ENCODE assay signal across 9 mouse cellular contexts in genomic region chr2:125505746-125506315, GRCm38 (mm10). TPM values are rescaled to one million over a fixed set of nuclear protein-coding genes. Genes with fewer than 3 reads are reported as not detected.
A peak's percentile ranks its signal among the peaks of the same experiment; 100 is the strongest.
DNase-seq lines count a peak whose midpoint lies in the region; ATAC-seq and TF ChIP-seq lines count a peak whose summit lies in the region.
"Had no signal": no experiment of that assay in that cellular context is flagged by ENCODE, and none has a peak within 500 bp of the region (broad histone marks: within the 10 kb centered on the region; RNA-seq: fewer than 3 reads in every experiment).

No protein-coding gene starts in this region.

- peak; percentile 37 for DNase-seq in kidney, adult 2 months
- DNase-seq in kidney, adult 9 months, result no peak
- DNase-seq in embryo, embryonic 11 days, result peak; percentile 82
- DNase-seq in gastrocnemius, postnatal 36 days, result peak; percentile 44 to 64
- DNase-seq in urinary bladder, postnatal 14 days (ENCODE audit: low spot score), result peak; percentile 45

- intact Hi-C loops in gastrocnemius, postnatal 36 days (cut with DNase I), result no loop called here

- H3K9me3 ChIP-seq in intestine, embryonic 15.5 days, result no peaks in the 10 kb centered on the region
- H3K9me3 ChIP-seq in limb, embryonic 13.5 days, result no peaks in the 10 kb centered on the region
- H3K9me3 ChIP-seq in midbrain, embryonic 13.5 days, result no peaks in the 10 kb centered on the region

- no peak overlapping the region for H3K27ac ChIP-seq in kidney, adult 2 months (ENCODE audit: insufficient read depth, low read depth, low read length)
- H3K27ac ChIP-seq in intestine, embryonic 15.5 days, result peak overlapping the region; percentile 92
- peak overlapping the region; percentile 91 for H3K27ac ChIP-seq in limb, embryonic 13.5 days
- peak overlapping the region; percentile 71 for H3K27ac ChIP-seq in midbrain, embryonic 13.5 days

- peak overlapping the region; percentile 79 for H3K4me2 ChIP-seq in intestine, embryonic 15.5 days (replicated peaks)
- peak overlapping the region; percentile 85 for H3K4me2 ChIP-seq in limb, embryonic 13.5 days (replicated peaks)
- peak overlapping the region; percentile 98 for H3K4me2 ChIP-seq in midbrain, embryonic 13.5 days (replicated peaks)

- peak; percentile 77 for ATAC-seq in intestine, embryonic 15.5 days
- ATAC-seq in limb, embryonic 13.5 days (ENCODE audit: low FRiP score, low read depth), result peak; percentile 85
- ATAC-seq in midbrain, embryonic 13.5 days, result peak; percentile 87

- H3K4me1 ChIP-seq in kidney, adult 2 months (ENCODE audit: control insufficient read depth, insufficient read depth, low read length), result no peaks in the 10 kb centered on the region
- H3K4me1 ChIP-seq in intestine, embryonic 15.5 days (replicated peaks), result peaks cover 9% of the 10 kb centered on the region; the same call in 1 of the 2 replicates
- H3K4me1 ChIP-seq in limb, embryonic 13.5 days, result peaks cover 20% of the 10 kb centered on the region
- peaks cover 19% of the 10 kb centered on the region for H3K4me1 ChIP-seq in midbrain, embryonic 13.5 days (replicated peaks)

- no peak for TF ChIP-seq POLR2A in kidney, adult 2 months (IDR thresholded peaks at IDR 0.05; ENCODE audit: low read depth, low read length)

- H3K27me3 ChIP-seq in kidney, adult 2 months (replicated peaks; ENCODE audit: control insufficient read depth, insufficient read depth, low read length), result no peaks in the 10 kb centered on the region
- H3K27me3 ChIP-seq in intestine, embryonic 15.5 days (replicated peaks), result peaks cover 23% of the 10 kb centered on the region
- H3K27me3 ChIP-seq in limb, embryonic 13.5 days, result peaks cover 34% of the 10 kb centered on the region
- H3K27me3 ChIP-seq in midbrain, embryonic 13.5 days, result peaks cover 20% of the 10 kb centered on the region

- H3K36me3 ChIP-seq in kidney, adult 2 months (ENCODE audit: control insufficient read depth, insufficient read depth, low read length), result no peaks in the 10 kb centered on the region
- H3K36me3 ChIP-seq in intestine, embryonic 15.5 days, result no peaks in the 10 kb centered on the region
- peaks cover 15% of the 10 kb centered on the region; the same call in 1 of the 2 replicates for H3K36me3 ChIP-seq in limb, embryonic 13.5 days
- H3K36me3 ChIP-seq in midbrain, embryonic 13.5 days, result no peaks in the 10 kb centered on the region
- H3K36me3 ChIP-seq: G1E had no signal

- no peak for TF ChIP-seq CTCF in kidney, adult 2 months (conservative IDR thresholded peaks at IDR 0.05; ENCODE audit: insufficient read depth, insufficient read length, low read depth, low read length)

- H3K9ac ChIP-seq in intestine, embryonic 15.5 days, result peak overlapping the region; percentile 73
- H3K9ac ChIP-seq in limb, embryonic 13.5 days, result peak overlapping the region; percentile 88
- H3K9ac ChIP-seq in midbrain, embryonic 13.5 days (replicated peaks), result peak overlapping the region; percentile 80

- under 1% methylated on average over 48 of the region's 48 CpGs for WGBS in kidney, adult 2 months
- WGBS in intestine, embryonic 15.5 days, result under 1% methylated on average over 48 of the region's 48 CpGs
- WGBS in limb, embryonic 13.5 days, result under 1% methylated on average over 48 of the region's 48 CpGs
- WGBS in midbrain, embryonic 13.5 days, result under 1% methylated on average over 48 of the region's 48 CpGs

- H3K4me3 ChIP-seq in kidney, adult 2 months (ENCODE audit: insufficient read depth, low read depth, low read length), result peak overlapping the region; percentile 58
- H3K4me3 ChIP-seq in intestine, embryonic 15.5 days (replicated peaks), result peak overlapping the region; percentile 72
- H3K4me3 ChIP-seq in limb, embryonic 13.5 days, result peak overlapping the region; percentile 79
- H3K4me3 ChIP-seq in midbrain, embryonic 13.5 days (replicated peaks), result peak overlapping the region; percentile 74

RNA-seq across cellular contexts. Expression of gene Gm9913, which starts 0.9 kb away (rescaled TPM):
- polyA plus RNA-seq in kidney, adult 2 months (2012; rRNA removed), result 0.05 and 0.06 TPM in 2 replicates
- total RNA-seq in gastrocnemius, postnatal 36 days (2021), result under 1 TPM in 1 of 2 experiments, not detected in 1; 0.10 TPM
- 0.28 and 0.35 TPM in 2 replicates for polyA plus RNA-seq in intestine, embryonic 15.5 days (2015; fragmentation: Nextera tagmentation; extraction: Ambion mirVana)
- 0.24 and 0.25 TPM in 2 replicates for polyA plus RNA-seq in limb, embryonic 13.5 days (2015; fragmentation: Nextera tagmentation; extraction: Ambion mirVana)
- 0.11 TPM in 1 of 2 replicates, not detected in the other for polyA plus RNA-seq in midbrain, embryonic 13.5 days (2015; fragmentation: Nextera tagmentation; extraction: Ambion mirVana)
- total RNA-seq: G1E had no signal
- polyA plus RNA-seq: G1E had no signal

RNA-seq across cellular contexts. Expression of gene Fbn1, which starts 2.0 kb away (rescaled TPM):
- 6.5 and 6.7 TPM in 2 replicates for polyA plus RNA-seq in kidney, adult 2 months (2012; rRNA removed)
- total RNA-seq in gastrocnemius, postnatal 36 days (2021), result 10 to 100 TPM; 58.1 to 62.0 TPM
- polyA plus RNA-seq in intestine, embryonic 15.5 days (2015; fragmentation: Nextera tagmentation; extraction: Ambion mirVana), result 20.8 and 21.9 TPM in 2 replicates
- polyA plus RNA-seq in limb, embryonic 13.5 days (2015; fragmentation: Nextera tagmentation; extraction: Ambion mirVana), result 17.9 and 18.6 TPM in 2 replicates
- polyA plus RNA-seq in midbrain, embryonic 13.5 days (2015; fragmentation: Nextera tagmentation; extraction: Ambion mirVana), result 2.0 and 2.6 TPM in 2 replicates
- polyA plus RNA-seq: G1E had no signal
